Mouse (Mus musculus): ENCODE data around the gene Snapc1.

DNA sequence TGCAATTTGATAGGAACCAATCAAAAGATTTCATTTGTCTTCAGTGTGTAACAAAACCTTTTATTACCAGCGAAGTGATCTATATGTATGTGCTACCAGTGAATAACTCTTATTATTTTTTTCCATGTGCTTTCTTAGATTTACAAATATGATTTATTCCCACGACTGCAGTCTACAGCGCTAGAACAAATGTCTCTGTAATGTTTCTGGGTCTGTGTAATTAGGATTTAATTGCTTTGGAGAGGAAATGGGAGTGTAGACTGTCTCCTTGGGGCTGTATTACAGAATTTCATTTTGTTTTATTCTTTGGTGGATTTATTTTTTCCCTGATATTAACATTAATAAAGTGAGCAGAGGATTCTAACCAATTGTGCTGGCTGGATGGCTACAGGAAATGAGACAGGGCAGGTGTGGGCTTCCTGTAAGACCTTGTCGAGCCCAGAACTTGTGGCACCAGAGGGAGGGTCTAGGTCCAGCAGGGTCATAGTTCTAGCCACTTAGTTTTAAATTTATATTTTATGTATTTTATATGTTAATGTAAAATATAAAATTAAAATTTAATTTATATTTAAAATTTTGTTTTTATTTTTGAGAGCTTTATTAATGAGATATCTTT, 24.2 kb downstream of the Snapc1 start:
- TF ChIP-seq CTCF (IDR thresholded peaks at IDR 0.05; ENCODE audit: control insufficient read depth, insufficient read depth, insufficient read length), result no peak
- no peak for TF ChIP-seq MAX (IDR thresholded peaks at IDR 0.05)
